Mouse (Mus musculus) ES-E14 (cell line): Measurements from ENCODE around the gene Ssrp1. TPM values are rescaled to one million over a fixed set of nuclear protein-coding genes. Genes with fewer than 3 reads are reported as not detected.

Experiments used
- DNase-seq: peaks from one replicate; pipeline ENCODE4 v3.0.0-alpha.2; 2013; ENCODE audit warnings: low read depth, low spot score
- H3K27ac ChIP-seq: 2 replicates; pipeline ENCODE4 v1.5.1; 2012; ENCODE audit warnings: low read depth, mild to moderate bottlenecking, low read length, moderate library complexity, mixed read lengths; ENCODE audit not compliant: poor library complexity, insufficient read depth, severe bottlenecking
- H3K36me3 ChIP-seq: 2 replicates; pipeline ENCODE4 v1.6.1; 2012; ENCODE audit warnings: mild to moderate bottlenecking, low read length, moderate library complexity, mixed read lengths; ENCODE audit not compliant: control insufficient read depth, poor library complexity, insufficient read depth, severe bottlenecking
- H3K4me1 ChIP-seq, 2 experiments: fragments of 150-350 bp in 1 of 2; sonication (generic) in 1 of 2; 2 replicates each; pipeline ENCODE4 v1.6.1; 2012; ENCODE audit warnings: low read length in 2 of 2, mild to moderate bottlenecking in 1 of 2, mixed read lengths in 1 of 2; ENCODE audit not compliant: control insufficient read depth in 2 of 2, insufficient read depth in 2 of 2, poor library complexity in 1 of 2
- H3K4me3 ChIP-seq, 2 experiments: fragments of 150-350 bp in 1 of 2; sonication (generic) in 1 of 2; 2 replicates each; pipeline ENCODE4 v1.5.1; 2012; ENCODE audit warnings: low read length in 2 of 2, low read depth in 1 of 2, mild to moderate bottlenecking in 1 of 2, mixed read lengths in 1 of 2; ENCODE audit not compliant: insufficient read depth in 1 of 2, poor library complexity in 1 of 2, severe bottlenecking in 1 of 2
- H3K9ac ChIP-seq: 2 replicates; pipeline ENCODE4 v1.6.1; 2012; ENCODE audit warnings: low read depth, mild to moderate bottlenecking, low read length, mixed read lengths; ENCODE audit not compliant: poor library complexity, insufficient read depth, severe bottlenecking
- H3K9me3 ChIP-seq: fragments of 150-350 bp; sonication (generic); 2 replicates; pipeline ENCODE4 v1.6.1; 2012; ENCODE audit warnings: low read depth, mild to moderate bottlenecking, low read length; ENCODE audit not compliant: control insufficient read depth, insufficient read depth
- CHD2 ChIP-seq: IDR thresholded peaks from 2 replicates; pipeline ENCODE4 v1.6.1; 2014; ENCODE audit warnings: mild to moderate bottlenecking, low read depth, low read length, inconsistent platforms
- HCFC1 ChIP-seq: IDR thresholded peaks from 2 replicates; pipeline ENCODE4 v1.6.1; 2012; ENCODE audit warnings: low read length, inconsistent platforms, borderline replicate concordance; ENCODE audit not compliant: insufficient read depth
- MAFK ChIP-seq: IDR thresholded peaks from 2 replicates; pipeline ENCODE4 v1.6.1; 2014; ENCODE audit warnings: mild to moderate bottlenecking, low read depth, low read length, inconsistent platforms; ENCODE audit not compliant: insufficient read depth
- ZC3H11A ChIP-seq: IDR thresholded peaks from 2 replicates; pipeline ENCODE4 v1.6.1; 2012; ENCODE audit warnings: low read depth, mild to moderate bottlenecking, inconsistent platforms, low read length, borderline replicate concordance
- ZNF384 ChIP-seq: IDR thresholded peaks from 2 replicates; pipeline ENCODE4 v1.6.1; 2012; ENCODE audit warnings: low read depth, low read length, inconsistent platforms
- in situ Hi-C, 2 experiments: fragments of 600-800 bp; cut with MboI; formaldehyde crosslinking; loops; one replicate each; pipeline ENCODE4 v1.15.1; 2025; ENCODE audit warnings: low sequenced_read_pairs in 2 of 2, inconsistent platforms in 1 of 2; ENCODE audit not compliant: unreplicated experiment in 2 of 2
- total RNA-seq: library from RNA; depleted of rRNA; stranded (reverse); fragments of 300-350 nt; gene quantifications from 2 replicates; pipeline ENCODE4 v1.2.3, GENCODE M21; 2012

The Ssrp1 gene
- total RNA-seq, 1 experiment: 212 TPM

DNA sequence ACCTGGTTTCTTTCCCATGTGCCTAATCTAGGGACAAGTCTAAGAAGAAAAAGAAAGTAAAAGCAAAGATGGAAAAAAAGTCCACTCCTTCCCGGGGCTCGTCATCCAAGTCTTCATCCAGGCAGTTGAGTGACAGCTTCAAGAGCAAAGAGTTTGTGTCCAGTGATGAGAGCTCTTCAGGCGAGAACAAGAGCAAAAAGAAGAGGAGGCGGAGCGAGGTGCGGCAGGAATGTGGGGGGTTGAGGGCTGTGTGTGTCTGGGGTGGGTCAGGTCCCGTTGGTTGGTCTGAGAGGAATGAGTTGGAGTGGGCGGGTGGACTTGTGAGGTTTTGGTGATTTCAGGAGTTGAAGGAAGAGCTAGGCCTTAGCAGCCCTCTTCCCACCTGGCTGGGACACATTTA is 9.2 kb downstream of the Ssrp1 start:
- no peak overlapping the region for H3K9ac ChIP-seq
- in situ Hi-C loops: no loop called here
- peaks cover 50% of the 10 kb centered on the region for H3K36me3 ChIP-seq
- H3K27ac ChIP-seq: peak overlapping the region; percentile 16; the same call in 1 of the 2 replicates
- H3K4me3 ChIP-seq: no peak overlapping the region
- TF ChIP-seq HCFC1 (no peak), MAFK (no peak), ZC3H11A (no peak), ZNF384 (no peak), CHD2 (no peak)
- peaks cover 5 to 25% of the 10 kb centered on the region in 2 experiments; a peak in 3 of 4 replicates for H3K4me1 ChIP-seq
- DNase-seq: no peak
- H3K9me3 ChIP-seq: no peaks in the 10 kb centered on the region

DNA sequence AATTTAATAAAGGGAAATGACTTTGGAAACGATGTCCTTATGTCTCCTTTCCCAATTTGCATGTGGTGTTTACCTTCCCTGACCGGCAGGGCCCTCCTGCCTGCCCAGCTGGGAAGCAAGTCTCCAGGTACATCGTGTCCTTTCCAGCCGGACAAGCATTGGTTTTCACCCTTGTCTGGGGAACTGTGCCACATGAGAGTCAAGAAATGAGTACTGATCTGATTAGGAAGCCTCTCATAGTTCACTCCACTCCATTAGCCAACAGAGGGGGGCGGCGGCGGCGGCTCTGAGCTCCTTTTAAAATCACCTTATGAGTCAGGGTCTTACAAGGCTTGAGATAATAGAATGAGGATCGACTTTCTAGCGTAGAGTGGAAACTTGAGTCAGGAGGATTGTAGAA is 10.0 kb downstream of the Ssrp1 start:
- peak overlapping the region; percentile 86 to 88 for H3K4me3 ChIP-seq
- peaks cover 48% of the 10 kb centered on the region for H3K36me3 ChIP-seq
- no peak for DNase-seq
- peak overlapping the region; percentile 47; the same call in 1 of the 2 replicates for H3K27ac ChIP-seq
- H3K9me3 ChIP-seq: no peaks in the 10 kb centered on the region
- in situ Hi-C loops: no loop called here
- H3K9ac ChIP-seq: peak overlapping the region; percentile 62; the same call in 1 of the 2 replicates
- peaks cover 5 to 25% of the 10 kb centered on the region in 2 experiments; a peak in 3 of 4 replicates for H3K4me1 ChIP-seq
- TF ChIP-seq CHD2: no peak
- no peak for TF ChIP-seq ZC3H11A
- TF ChIP-seq ZNF384: no peak
- TF ChIP-seq HCFC1: no peak
- TF ChIP-seq MAFK: no peak

DNA sequence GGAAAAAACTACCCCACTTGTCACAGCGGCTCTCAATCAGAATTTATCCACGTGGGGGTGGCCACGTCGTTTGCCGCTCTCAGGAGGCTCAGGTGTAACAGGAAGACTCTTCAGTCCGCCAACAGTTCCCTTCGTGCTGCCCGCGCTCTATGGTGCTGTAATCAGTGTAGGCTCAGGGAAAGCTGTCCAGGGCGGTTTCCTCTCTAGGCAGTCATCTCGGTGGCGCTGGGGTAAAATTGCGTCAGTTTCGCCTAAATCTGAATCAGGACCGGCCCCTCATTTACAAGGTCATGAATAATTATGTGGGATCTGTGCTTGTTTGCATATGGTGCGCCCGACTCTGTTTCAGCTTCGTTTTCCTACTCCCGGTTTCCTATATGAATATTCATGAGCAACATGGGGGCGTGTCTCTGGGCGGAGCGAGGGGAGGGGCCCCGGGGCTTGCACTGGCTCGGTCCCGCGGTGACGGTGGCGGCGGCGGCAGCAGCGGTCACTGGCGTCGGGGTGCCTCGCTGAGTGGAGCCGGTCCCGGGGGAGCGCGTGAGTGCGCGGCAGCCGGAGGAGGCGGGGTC is 10.6 kb downstream of the Ssrp1 start, which contains the start of gene Tnks1bp1:
Tnks1bp1 (plus strand) TSS at position 427 of the 572 bp plus-strand sequence.
- Histone ChIP-seq H3K4me1 (peaks cover 5 to 25% of the 10 kb centered on the region in 2 experiments; a peak in 3 of 4 replicates), H3K9ac (peak within 1 kb of the TSS; percentile 72), H3K36me3 (peaks cover 44% of the 10 kb centered on the region), H3K4me3 (peak within 1 kb of the TSS; percentile 86 to 88), H3K9me3 (no peaks in the 10 kb centered on the region), H3K27ac (peak within 1 kb of the TSS; percentile 60)
- DNase-seq: peak; percentile 87
- in situ Hi-C loops: no loop called here
- TF ChIP-seq MAFK (no peak), ZNF384 (no peak), CHD2 (no peak), ZC3H11A (no peak), HCFC1 (peak; percentile 63; the same call in 1 of the 2 replicates)

DNA sequence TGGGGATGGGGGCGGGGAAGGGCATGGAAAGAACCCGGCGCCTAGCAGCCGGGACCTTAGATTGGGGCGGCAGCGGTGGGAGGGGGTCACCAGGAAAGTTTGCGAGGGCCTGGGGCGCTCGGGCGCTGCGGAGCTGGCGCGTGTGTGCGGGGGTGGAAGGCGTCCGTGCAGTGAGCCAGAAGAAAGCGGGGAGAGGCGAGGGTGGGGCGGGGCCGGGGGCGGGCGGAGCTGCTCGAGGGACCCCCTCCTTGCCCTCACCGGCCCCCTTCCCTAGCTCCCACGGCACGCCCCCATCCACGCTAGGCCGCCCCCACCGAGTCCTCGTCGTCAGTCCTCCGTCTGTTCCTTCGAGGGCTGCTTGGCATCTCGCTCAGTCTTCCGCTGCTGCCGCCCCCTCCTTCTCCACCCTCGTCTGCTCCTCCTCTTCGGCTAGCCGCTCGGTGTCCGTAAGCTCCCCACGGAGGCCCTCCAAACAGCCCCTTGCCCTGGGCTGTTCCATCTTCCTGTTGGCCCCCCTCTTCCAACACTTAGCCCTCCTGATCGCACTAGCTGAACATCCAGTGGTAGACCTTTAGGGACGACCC is 11.2 kb downstream of the Ssrp1 start:
- Histone ChIP-seq H3K4me1 (peaks cover 5 to 28% of the 10 kb centered on the region in 2 experiments; a peak in 3 of 4 replicates), H3K27ac (peak overlapping the region; percentile 14; the same call in 1 of the 2 replicates), H3K4me3 (peak overlapping the region; percentile 86 to 88), H3K9ac (peak overlapping the region; percentile 72), H3K36me3 (peaks cover 40% of the 10 kb centered on the region), H3K9me3 (no peaks in the 10 kb centered on the region)
- no peak for DNase-seq
- in situ Hi-C loops: no loop called here
- TF ChIP-seq CHD2: no peak
- no peak for TF ChIP-seq MAFK
- no peak for TF ChIP-seq ZC3H11A
- TF ChIP-seq HCFC1: no peak
- no peak for TF ChIP-seq ZNF384
